Mouse (Mus musculus) cerebellum, adult 11-12 months (tissue): Measurements from ENCODE around the gene Gm14327.
"Not testable (repeated sequence)": the region's sequence is repeated elsewhere in the genome, so short reads cannot be mapped to it uniquely, and the experiment has no call there.

Experiments
- DNase-seq: peaks from one replicate; pipeline ENCODE4 v3.0.0; 2022

Gm14327 gene

DNA sequence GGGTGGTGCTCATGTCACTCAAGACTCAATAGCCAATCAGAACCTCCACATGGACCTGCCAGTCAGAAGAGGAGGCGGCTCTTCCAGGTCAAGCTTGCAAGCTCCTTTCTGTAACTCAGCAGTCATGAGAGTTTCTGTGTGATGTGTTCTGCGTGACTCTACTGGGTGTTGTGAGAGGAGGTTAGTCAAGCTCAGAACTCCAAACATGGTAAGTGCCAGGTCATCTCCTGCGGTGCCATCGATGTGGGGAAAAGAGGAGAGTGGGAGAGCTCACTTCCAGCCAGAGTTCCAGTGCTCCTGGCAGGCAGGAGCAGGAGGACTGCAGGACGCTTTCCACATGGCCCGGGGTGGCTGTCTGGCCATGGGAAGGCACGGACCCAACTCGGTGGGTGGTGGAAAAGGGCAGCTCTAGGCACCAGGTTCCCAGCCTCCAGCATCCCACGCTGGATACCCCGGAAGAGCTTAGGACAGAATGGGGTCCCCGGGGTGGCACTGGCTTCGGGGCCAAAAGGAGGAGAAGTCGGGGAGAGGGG, at the start of gene Gm14327:
Gene Gm14327, plus strand, starts transcription at position 51 of the 533 bp plus-strand sequence.
- DNase-seq: peak; percentile 10

DNA sequence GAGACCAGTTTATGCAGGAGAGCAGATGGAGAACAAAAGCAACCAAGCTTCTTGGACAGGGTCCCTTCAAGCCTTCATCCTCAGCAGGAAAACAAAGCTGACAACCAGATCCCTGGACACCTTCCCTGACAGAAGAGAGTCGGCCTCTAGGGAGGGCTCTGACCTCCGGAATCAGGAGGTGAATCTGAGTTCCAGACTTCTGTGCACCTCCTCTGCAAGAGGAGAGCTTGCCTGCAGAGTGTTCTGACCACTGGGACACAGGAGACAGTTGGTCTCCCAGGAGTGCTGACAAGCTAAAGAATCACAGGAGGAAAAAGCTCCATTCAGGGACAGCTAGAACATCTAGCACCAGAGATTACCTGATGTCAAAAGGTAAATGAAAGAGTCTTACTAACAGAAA, 34.6 kb upstream of the Gm14327 start:
- DNase-seq: not testable (repeated sequence)

DNA sequence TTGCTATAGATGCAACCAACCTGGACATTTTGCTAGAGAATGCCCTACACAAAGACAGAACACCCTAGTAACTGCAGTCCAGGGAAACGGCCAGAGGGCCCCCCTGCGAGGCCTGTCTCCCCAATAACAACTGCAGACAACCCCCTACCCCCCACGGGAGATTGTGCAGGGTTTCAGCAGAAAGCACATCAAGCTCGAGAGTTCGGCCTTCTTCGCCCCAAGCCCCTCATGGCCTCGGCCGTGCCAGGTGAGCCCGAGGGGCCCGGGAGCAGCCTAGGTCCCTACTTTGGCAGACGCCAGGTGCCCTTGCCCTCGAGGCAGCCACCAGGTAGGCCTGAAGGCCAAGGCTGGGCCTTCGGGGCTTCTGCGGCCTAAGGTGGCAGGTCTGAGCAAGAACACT, 9.2 kb upstream of the Gm14327 start:
- not testable (repeated sequence) for DNase-seq

DNA sequence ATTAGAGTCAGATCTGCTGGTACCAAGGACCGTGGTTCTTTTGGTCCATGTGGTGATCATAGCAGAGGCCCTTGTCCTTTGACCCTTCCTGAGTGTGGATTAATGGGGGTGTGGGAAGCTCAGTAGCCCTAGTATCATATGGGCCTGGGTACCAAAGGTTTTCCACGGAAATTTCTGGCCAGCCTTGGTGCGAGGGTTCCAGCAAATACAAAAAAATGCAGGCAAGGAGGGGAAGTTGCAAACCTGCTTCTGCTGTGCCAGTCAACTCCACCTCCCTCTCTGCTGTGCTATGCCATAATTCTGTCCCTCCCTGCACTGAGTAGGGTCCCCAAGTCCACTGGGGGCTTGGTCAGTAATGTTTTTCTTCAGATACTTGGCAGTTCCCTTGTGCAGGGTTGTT, 1.3 kb downstream of the Gm14327 start:
- DNase-seq: not testable (repeated sequence)

DNA sequence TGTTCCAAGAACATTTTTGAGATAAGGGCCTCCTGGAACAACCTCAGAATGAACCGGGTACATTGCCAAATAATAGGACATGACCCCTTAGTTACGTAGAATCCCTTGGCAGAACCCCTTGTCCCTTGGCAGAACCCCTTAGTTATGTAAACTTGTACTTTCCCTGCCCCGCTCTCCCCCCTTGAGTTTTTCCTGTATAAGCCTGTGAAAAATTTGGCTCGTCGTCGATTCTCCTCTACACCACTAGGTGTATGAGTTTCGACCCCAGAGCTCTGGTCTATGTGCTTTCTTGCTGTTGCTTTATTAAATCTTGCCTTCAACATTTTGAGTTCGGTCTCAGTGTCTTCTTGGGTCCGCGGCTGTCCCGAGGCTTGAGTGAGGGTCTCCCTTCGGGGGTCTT, 6.4 kb downstream of the Gm14327 start:
- not testable (repeated sequence) for DNase-seq

DNA sequence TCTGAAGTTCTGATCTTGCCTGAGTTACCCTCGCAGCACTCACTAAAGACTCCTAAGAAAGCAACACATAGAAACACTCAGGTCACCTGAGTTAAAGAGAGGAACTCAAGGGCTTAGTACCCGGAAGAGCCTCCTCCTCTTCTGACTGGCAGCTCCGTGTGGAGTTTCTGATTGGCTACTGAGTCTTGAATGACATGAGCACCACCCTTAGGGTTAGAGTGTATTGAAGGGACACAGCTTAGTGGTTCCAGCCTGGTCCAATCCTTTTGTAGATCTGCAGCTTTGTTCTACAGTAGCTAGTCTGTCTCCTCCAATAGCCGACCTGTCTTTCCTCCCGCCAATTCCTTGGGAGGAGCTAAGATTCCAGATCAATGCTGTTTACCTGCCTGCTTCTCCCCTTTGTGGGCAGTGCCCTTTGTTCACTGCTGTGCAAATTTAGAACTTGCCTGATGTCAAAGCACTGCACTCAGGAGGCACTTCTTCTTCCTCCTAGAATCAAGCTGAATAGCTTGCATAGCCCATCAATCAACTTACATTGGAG, 28.7 kb downstream of the Gm14327 start, which contains the start of gene Zfp972:
Gene Zfp972, minus strand, starts transcription at position 51 of the 541 bp plus-strand sequence.
- not testable (repeated sequence) for DNase-seq
